26 mouse cellular contexts compared by ENCODE assay signal in genomic region chr2:178270794-178271193, GRCm38 (mm10).
A peak's percentile ranks its signal among the peaks of the same experiment; 100 is the strongest.
DNase-seq lines count a peak whose midpoint lies in the region; ATAC-seq lines count a peak whose summit lies in the region.
"Had no signal": no experiment of that assay in that cellular context is flagged by ENCODE, and none has a peak within 500 bp of the region (broad histone marks: within the 10 kb centered on the region; RNA-seq: fewer than 3 reads in every experiment).

No protein-coding gene starts in this region.

- no peak overlapping the region for H3K9ac ChIP-seq in midbrain, embryonic 11.5 days (ENCODE audit: low read length)
- no peak overlapping the region for H3K9ac ChIP-seq in kidney, embryonic 14.5 days (ENCODE audit: low read depth, low read length)
- H3K9ac ChIP-seq: embryonic facial prominence, embryonic 13.5 days; forebrain, embryonic 12.5 days; forebrain, embryonic 15.5 days; heart, embryonic 12.5 days; heart, embryonic 15.5 days; hindbrain, embryonic 13.5 days; intestine, embryonic 15.5 days had no signal

- H3K27ac ChIP-seq in midbrain, embryonic 11.5 days (ENCODE audit: low read depth, low read length), result no peak overlapping the region
- H3K27ac ChIP-seq in midbrain, embryonic 10.5 days (replicated peaks), result no peak overlapping the region
- H3K27ac ChIP-seq in kidney, embryonic 14.5 days (ENCODE audit: low read depth, low read length), result no peak overlapping the region
- H3K27ac ChIP-seq: embryonic facial prominence, embryonic 10.5 days; embryonic facial prominence, embryonic 13.5 days; forebrain, embryonic 12.5 days; forebrain, embryonic 15.5 days; heart, embryonic 15.5 days; hindbrain, embryonic 10.5 days; hindbrain, embryonic 13.5 days; intestine, embryonic 15.5 days had no signal

- no peaks in the 10 kb centered on the region for H3K9me3 ChIP-seq in midbrain, embryonic 11.5 days (ENCODE audit: control insufficient read depth, low read length)
- H3K9me3 ChIP-seq in midbrain, embryonic 10.5 days (replicated peaks), result no peaks in the 10 kb centered on the region
- H3K9me3 ChIP-seq in kidney, embryonic 14.5 days (ENCODE audit: control insufficient read depth, low read length), result no peaks in the 10 kb centered on the region
- H3K9me3 ChIP-seq: embryonic facial prominence, embryonic 10.5 days; embryonic facial prominence, embryonic 13.5 days; forebrain, embryonic 12.5 days; forebrain, embryonic 15.5 days; heart, embryonic 12.5 days; heart, embryonic 15.5 days; hindbrain, embryonic 10.5 days; hindbrain, embryonic 13.5 days; intestine, embryonic 15.5 days had no signal

- WGBS in midbrain, embryonic 11.5 days, result 78% methylated on average over 2 of the region's 2 CpGs
- 83% methylated on average over 2 of the region's 2 CpGs for WGBS in midbrain, embryonic 10.5 days
- 82% methylated on average over 2 of the region's 2 CpGs for WGBS in kidney, embryonic 14.5 days

- H3K4me3 ChIP-seq in midbrain, embryonic 11.5 days (ENCODE audit: low read depth, low read length), result no peak overlapping the region
- no peak overlapping the region for H3K4me3 ChIP-seq in midbrain, embryonic 10.5 days
- no peak overlapping the region for H3K4me3 ChIP-seq in kidney, embryonic 14.5 days (ENCODE audit: low read length)
- H3K4me3 ChIP-seq: embryonic facial prominence, embryonic 10.5 days; embryonic facial prominence, embryonic 13.5 days; erythroblast, embryonic 14.5 days; forebrain, embryonic 12.5 days; forebrain, embryonic 15.5 days; heart, embryonic 12.5 days; heart, embryonic 15.5 days; hindbrain, embryonic 10.5 days; hindbrain, embryonic 13.5 days; intestine, embryonic 15.5 days had no signal

- DNase-seq in cerebellum, adult 11 months, result peak; percentile 41
- DNase-seq in cerebellum, postnatal 4 days (ENCODE audit: low spot score in 2 of 2), result no peak
- peak; percentile 44 for DNase-seq in midbrain, embryonic 11.5 days (ENCODE audit: low spot score, missing footprints)
- no peak for DNase-seq in midbrain, embryonic 10.5 days (ENCODE audit: low spot score)
- peak; percentile 68 to 69 for DNase-seq in cerebellum, postnatal 25 days
- DNase-seq in left cerebral cortex, postnatal 4 days, result no peak
- DNase-seq: adrenal gland, adult 8-10 months; adrenal gland, postnatal 25 days; embryo, embryonic 11 days; gastrocnemius, postnatal 25 days; heart, adult 18-20 months; heart, postnatal 10 days; heart, postnatal 36 days had no signal

- no peak for ATAC-seq in midbrain, embryonic 11.5 days (ENCODE audit: low FRiP score)
- no peak for ATAC-seq in kidney, embryonic 14.5 days (ENCODE audit: low FRiP score, low TSS enrichment)
- ATAC-seq: activated CD4-positive, CD25-positive, alpha-beta regulatory T cell, adult 4 months; forebrain, embryonic 15.5 days; hindbrain, embryonic 16.5 days; intestine, embryonic 15.5 days had no signal

- H3K36me3 ChIP-seq in midbrain, embryonic 11.5 days (ENCODE audit: control insufficient read depth, insufficient read depth, low read length), result no peaks in the 10 kb centered on the region
- no peaks in the 10 kb centered on the region for H3K36me3 ChIP-seq in midbrain, embryonic 10.5 days
- no peaks in the 10 kb centered on the region for H3K36me3 ChIP-seq in kidney, embryonic 14.5 days (ENCODE audit: control insufficient read depth, insufficient read depth, low read length)
- H3K36me3 ChIP-seq: embryonic facial prominence, embryonic 10.5 days; embryonic facial prominence, embryonic 13.5 days; forebrain, embryonic 12.5 days; forebrain, embryonic 15.5 days; heart, embryonic 12.5 days; heart, embryonic 15.5 days; hindbrain, embryonic 10.5 days; intestine, embryonic 15.5 days had no signal

- no peak overlapping the region for H3K4me2 ChIP-seq in midbrain, embryonic 11.5 days
- H3K4me2 ChIP-seq in kidney, embryonic 14.5 days (replicated peaks; ENCODE audit: low read depth, low read length), result no peak overlapping the region
- H3K4me2 ChIP-seq: embryonic facial prominence, embryonic 13.5 days; forebrain, embryonic 12.5 days; forebrain, embryonic 15.5 days; heart, embryonic 12.5 days; heart, embryonic 15.5 days; hindbrain, embryonic 13.5 days; intestine, embryonic 15.5 days had no signal

- no peaks in the 10 kb centered on the region for H3K27me3 ChIP-seq in midbrain, embryonic 11.5 days (ENCODE audit: control insufficient read depth, insufficient read depth, low read length)
- no peaks in the 10 kb centered on the region for H3K27me3 ChIP-seq in midbrain, embryonic 10.5 days (ENCODE audit: low read depth, poor library complexity, severe bottlenecking)
- no peaks in the 10 kb centered on the region for H3K27me3 ChIP-seq in kidney, embryonic 14.5 days (ENCODE audit: control insufficient read depth, insufficient read depth, low read length)
- H3K27me3 ChIP-seq: embryonic facial prominence, embryonic 13.5 days; forebrain, embryonic 12.5 days; forebrain, embryonic 15.5 days; heart, embryonic 15.5 days; hindbrain, embryonic 13.5 days; intestine, embryonic 15.5 days had no signal

- peaks cover under 1% of the 10 kb centered on the region for H3K4me1 ChIP-seq in midbrain, embryonic 11.5 days (ENCODE audit: control insufficient read depth, insufficient read depth, low read length)
- peaks cover 3% of the 10 kb centered on the region for H3K4me1 ChIP-seq in midbrain, embryonic 10.5 days
- H3K4me1 ChIP-seq in kidney, embryonic 14.5 days (ENCODE audit: control insufficient read depth, insufficient read depth, low read length), result no peaks in the 10 kb centered on the region
- H3K4me1 ChIP-seq: embryonic facial prominence, embryonic 13.5 days; forebrain, embryonic 12.5 days; forebrain, embryonic 15.5 days; intestine, embryonic 15.5 days had no signal

- intact Hi-C loops in left cerebral cortex, postnatal 4 days (cut with DNase I), result no loop called here

Comparison
In these comparisons a context has a peak if more than half of its experiments do, and no peak if none do; other contexts are left out.
1. DNase-seq: peak in cerebellum, adult 11 months (single experiment), midbrain, embryonic 11.5 days (single experiment) and cerebellum, postnatal 25 days (2 of 2); none in cerebellum, postnatal 4 days (0 of 2), midbrain, embryonic 10.5 days (single experiment) and left cerebral cortex, postnatal 4 days (single experiment).